Mouse (Mus musculus): ENCODE measurements at regions not wholly inside any gene's neighbourhood (a gene's known extent, or its start where the extent isn't known, plus 50 kb on each side); places are given as distances from the start of the nearest gene placed in this dataset.

DNA sequence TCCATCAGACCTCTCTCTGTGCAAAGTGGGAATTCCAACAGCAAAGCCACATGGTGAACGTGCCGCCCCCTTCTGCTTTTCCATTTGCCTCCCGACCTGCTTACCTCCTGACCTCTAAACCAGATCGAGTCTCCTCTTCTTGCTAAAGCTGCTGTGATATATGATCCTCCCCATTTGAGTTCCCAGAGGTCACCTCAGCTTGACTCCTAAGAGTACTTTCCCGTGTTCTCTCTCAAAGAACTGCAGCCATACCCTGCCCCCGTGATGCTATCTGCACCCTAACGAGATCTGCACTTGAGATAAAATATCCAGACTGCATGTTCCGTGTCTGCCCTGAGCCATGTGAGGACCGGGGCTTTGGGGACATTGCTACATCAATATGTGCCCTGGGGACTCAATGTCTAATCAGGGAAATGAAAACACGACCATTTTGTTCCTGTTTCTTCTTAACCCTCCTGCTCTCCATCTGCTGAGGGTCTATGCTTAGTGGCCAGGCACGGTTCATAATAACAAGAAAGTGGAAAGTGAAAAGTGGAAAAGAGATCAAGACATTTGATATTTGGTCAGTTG is 94.8 kb downstream of the 3110018I06Rik start:
- H3K9ac ChIP-seq (ENCODE audit: low read length) = no peak overlapping the region
- no peaks in the 10 kb centered on the region for H3K27me3 ChIP-seq (ENCODE audit: control insufficient read depth, insufficient read depth, low read length)
- H3K27ac ChIP-seq (ENCODE audit: low read length) = no peak overlapping the region
- H3K4me1 ChIP-seq (ENCODE audit: control insufficient read depth, insufficient read depth, low read length) = no peaks in the 10 kb centered on the region
- WGBS = 37% methylated on average over 11 of the region's 11 CpGs
- H3K36me3 ChIP-seq (ENCODE audit: control insufficient read depth, insufficient read depth, low read length) = no peaks in the 10 kb centered on the region
- no peak overlapping the region for H3K4me3 ChIP-seq (replicated peaks; ENCODE audit: low read length)
- ATAC-seq (ENCODE audit: insufficient read depth, low FRiP score) = no peak
- H3K9me3 ChIP-seq (replicated peaks; ENCODE audit: control insufficient read depth, low read length) = no peaks in the 10 kb centered on the region
- H3K4me2 ChIP-seq (ENCODE audit: low read depth, low read length) = no peak overlapping the region

DNA sequence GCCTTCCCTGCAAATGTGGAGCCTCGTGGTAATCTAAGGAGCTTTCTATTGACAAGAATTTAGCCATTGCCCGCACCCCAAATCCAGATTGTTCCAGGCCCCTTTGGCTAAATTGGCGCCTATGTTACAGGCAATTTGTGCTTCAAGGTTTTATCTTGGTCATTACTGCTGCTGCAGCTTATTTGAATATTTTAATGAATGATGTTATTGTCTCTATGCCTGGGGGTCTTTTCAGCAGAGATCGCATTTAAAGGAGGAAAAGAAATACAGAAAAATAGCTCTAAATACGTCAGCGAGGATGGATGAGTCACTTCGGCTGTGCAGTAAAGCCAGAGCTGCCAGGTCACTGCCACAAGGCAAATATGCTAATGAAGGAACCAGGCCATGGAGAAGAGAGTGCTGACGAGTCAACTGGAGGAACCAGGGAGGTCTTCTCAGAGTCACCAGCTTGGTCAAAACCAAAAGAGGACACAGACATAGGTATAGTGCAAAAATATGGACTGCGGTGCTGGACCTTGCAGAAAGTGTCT is 97.3 kb downstream of the 3110018I06Rik start:
- Histone ChIP-seq H3K27me3 (ENCODE audit: control insufficient read depth, insufficient read depth, low read length) (no peaks in the 10 kb centered on the region), H3K9me3 (replicated peaks; ENCODE audit: control insufficient read depth, low read length) (no peaks in the 10 kb centered on the region), H3K4me2 (ENCODE audit: low read depth, low read length) (no peak overlapping the region), H3K4me3 (replicated peaks; ENCODE audit: low read length) (no peak overlapping the region), H3K36me3 (ENCODE audit: control insufficient read depth, insufficient read depth, low read length) (no peaks in the 10 kb centered on the region), H3K9ac (ENCODE audit: low read length) (no peak overlapping the region), H3K27ac (ENCODE audit: low read length) (no peak overlapping the region), H3K4me1 (ENCODE audit: control insufficient read depth, insufficient read depth, low read length) (no peaks in the 10 kb centered on the region)
- WGBS = 68% methylated on average over 9 of the region's 9 CpGs
- no peak for ATAC-seq (ENCODE audit: insufficient read depth, low FRiP score)

DNA sequence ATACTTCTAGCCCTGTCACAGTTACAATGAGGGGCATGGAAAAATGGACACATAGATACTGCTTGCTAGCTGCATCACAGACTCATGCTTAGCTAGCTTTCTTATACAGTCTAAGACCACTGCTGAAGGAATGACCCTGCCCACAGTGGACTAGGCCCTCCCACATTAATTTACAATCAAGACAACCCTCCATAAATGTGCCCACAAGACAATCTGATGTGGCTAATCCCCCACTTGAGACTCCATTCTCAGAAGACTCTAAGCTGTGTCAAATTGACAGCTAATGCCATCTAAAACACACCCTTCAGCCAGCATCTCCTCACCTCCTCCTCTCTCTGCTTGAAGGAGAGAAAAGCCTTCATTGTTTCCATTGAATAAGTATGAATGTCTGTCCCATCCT is 107.8 kb downstream of the 3110018I06Rik start:
- no peak for ATAC-seq (ENCODE audit: insufficient read depth, low FRiP score)
- Histone ChIP-seq H3K4me3 (replicated peaks; ENCODE audit: low read length) (no peak overlapping the region), H3K4me2 (ENCODE audit: low read depth, low read length) (no peak overlapping the region), H3K36me3 (ENCODE audit: control insufficient read depth, insufficient read depth, low read length) (no peaks in the 10 kb centered on the region), H3K27me3 (ENCODE audit: control insufficient read depth, insufficient read depth, low read length) (no peaks in the 10 kb centered on the region), H3K27ac (ENCODE audit: low read length) (no peak overlapping the region), H3K9me3 (replicated peaks; ENCODE audit: control insufficient read depth, low read length) (no peaks in the 10 kb centered on the region), H3K9ac (ENCODE audit: low read length) (no peak overlapping the region), H3K4me1 (ENCODE audit: control insufficient read depth, insufficient read depth, low read length) (no peaks in the 10 kb centered on the region)

DNA sequence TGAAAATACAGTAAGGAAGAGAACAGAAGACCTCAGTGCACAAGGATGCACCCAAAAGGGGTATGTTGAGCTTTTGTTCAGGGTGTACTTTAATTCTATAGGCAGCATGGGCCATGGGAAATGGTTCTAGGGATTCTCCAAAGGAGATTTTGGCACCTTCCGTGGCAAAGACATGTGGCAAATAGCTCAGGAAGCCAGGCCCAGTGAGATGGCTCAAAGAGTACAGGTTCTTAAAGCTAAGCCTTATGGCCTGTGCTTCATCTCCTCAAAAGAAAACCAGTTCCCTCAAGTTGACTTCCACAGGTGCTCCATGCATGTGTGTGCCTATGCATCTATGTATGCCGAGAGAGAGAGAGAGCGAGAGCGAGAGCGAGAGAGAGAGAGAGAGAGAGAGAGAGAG is 112.1 kb downstream of the 3110018I06Rik start:
- ATAC-seq (ENCODE audit: insufficient read depth, low FRiP score) = no peak
- H3K27ac ChIP-seq (ENCODE audit: low read length) = no peak overlapping the region
- 97% methylated on average over 5 of the region's 5 CpGs for WGBS

DNA sequence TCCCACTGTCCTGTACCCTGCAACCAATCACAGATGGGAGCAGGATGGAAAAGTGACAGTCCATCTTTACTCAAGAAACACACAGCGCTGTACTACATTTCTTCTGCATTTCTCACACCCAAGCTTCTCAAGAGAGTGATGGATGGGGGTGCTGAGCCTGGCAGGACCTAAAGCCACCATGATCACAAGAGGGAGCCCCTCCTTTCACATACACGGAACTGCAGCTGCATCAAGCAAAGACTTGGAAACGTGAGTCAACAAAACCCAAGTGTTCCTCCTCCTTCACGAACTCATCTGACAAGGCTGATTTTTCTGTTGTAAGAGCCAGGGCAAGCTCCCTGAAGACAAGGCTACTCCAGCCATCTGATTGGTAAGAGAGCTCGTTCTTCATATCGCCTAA is 120.5 kb downstream of the 3110018I06Rik start:
- no peaks in the 10 kb centered on the region for H3K9me3 ChIP-seq (replicated peaks; ENCODE audit: control insufficient read depth, low read length)
- H3K27ac ChIP-seq (ENCODE audit: low read length) = no peak overlapping the region
- no peaks in the 10 kb centered on the region for H3K27me3 ChIP-seq (ENCODE audit: control insufficient read depth, insufficient read depth, low read length)
- WGBS = 57% methylated on average over 6 of the region's 6 CpGs
- no peak overlapping the region for H3K4me3 ChIP-seq (replicated peaks; ENCODE audit: low read length)
- no peaks in the 10 kb centered on the region for H3K36me3 ChIP-seq (ENCODE audit: control insufficient read depth, insufficient read depth, low read length)
- no peak overlapping the region for H3K9ac ChIP-seq (ENCODE audit: low read length)
- no peak overlapping the region for H3K4me2 ChIP-seq (ENCODE audit: low read depth, low read length)
- H3K4me1 ChIP-seq (ENCODE audit: control insufficient read depth, insufficient read depth, low read length) = no peaks in the 10 kb centered on the region
- no peak for ATAC-seq (ENCODE audit: insufficient read depth, low FRiP score)

More for the DNA sequence above, 112.1 kb downstream of the 3110018I06Rik start:
- Histone ChIP-seq H3K4me2 (ENCODE audit: low read depth, low read length) (no peak overlapping the region), H3K27me3 (ENCODE audit: control insufficient read depth, insufficient read depth, low read length) (no peaks in the 10 kb centered on the region), H3K36me3 (ENCODE audit: control insufficient read depth, insufficient read depth, low read length) (no peaks in the 10 kb centered on the region), H3K4me3 (replicated peaks; ENCODE audit: low read length) (no peak overlapping the region), H3K9me3 (replicated peaks; ENCODE audit: control insufficient read depth, low read length) (no peaks in the 10 kb centered on the region), H3K4me1 (ENCODE audit: control insufficient read depth, insufficient read depth, low read length) (no peaks in the 10 kb centered on the region), H3K9ac (ENCODE audit: low read length) (no peak overlapping the region)

DNA sequence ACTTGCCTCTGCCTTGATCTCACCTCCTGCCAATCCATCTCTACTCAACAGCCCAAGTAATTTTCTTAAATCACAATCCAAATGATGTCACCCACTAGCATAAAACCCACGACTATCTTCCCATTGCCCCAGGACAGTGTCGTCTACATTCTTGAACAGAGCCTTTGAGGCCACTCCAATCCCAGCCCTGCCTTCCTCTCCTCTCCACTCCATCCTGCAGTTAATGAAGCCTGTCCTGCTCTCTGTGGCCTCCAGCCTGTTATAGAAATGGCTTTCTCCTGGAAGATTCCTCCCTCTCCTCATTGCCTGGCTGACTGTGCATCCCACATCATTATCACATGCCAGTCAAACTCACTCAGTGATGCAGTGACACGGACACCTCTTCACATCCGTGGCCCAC is 121.6 kb downstream of the 3110018I06Rik start:
- Histone ChIP-seq H3K4me1 (ENCODE audit: control insufficient read depth, insufficient read depth, low read length) (no peaks in the 10 kb centered on the region), H3K36me3 (ENCODE audit: control insufficient read depth, insufficient read depth, low read length) (no peaks in the 10 kb centered on the region), H3K27me3 (ENCODE audit: control insufficient read depth, insufficient read depth, low read length) (no peaks in the 10 kb centered on the region), H3K9me3 (replicated peaks; ENCODE audit: control insufficient read depth, low read length) (no peaks in the 10 kb centered on the region), H3K4me2 (ENCODE audit: low read depth, low read length) (no peak overlapping the region), H3K9ac (ENCODE audit: low read length) (no peak overlapping the region), H3K27ac (ENCODE audit: low read length) (no peak overlapping the region), H3K4me3 (replicated peaks; ENCODE audit: low read length) (no peak overlapping the region)
- ATAC-seq (ENCODE audit: insufficient read depth, low FRiP score) = no peak
- 74% methylated on average over 4 of the region's 4 CpGs for WGBS

DNA sequence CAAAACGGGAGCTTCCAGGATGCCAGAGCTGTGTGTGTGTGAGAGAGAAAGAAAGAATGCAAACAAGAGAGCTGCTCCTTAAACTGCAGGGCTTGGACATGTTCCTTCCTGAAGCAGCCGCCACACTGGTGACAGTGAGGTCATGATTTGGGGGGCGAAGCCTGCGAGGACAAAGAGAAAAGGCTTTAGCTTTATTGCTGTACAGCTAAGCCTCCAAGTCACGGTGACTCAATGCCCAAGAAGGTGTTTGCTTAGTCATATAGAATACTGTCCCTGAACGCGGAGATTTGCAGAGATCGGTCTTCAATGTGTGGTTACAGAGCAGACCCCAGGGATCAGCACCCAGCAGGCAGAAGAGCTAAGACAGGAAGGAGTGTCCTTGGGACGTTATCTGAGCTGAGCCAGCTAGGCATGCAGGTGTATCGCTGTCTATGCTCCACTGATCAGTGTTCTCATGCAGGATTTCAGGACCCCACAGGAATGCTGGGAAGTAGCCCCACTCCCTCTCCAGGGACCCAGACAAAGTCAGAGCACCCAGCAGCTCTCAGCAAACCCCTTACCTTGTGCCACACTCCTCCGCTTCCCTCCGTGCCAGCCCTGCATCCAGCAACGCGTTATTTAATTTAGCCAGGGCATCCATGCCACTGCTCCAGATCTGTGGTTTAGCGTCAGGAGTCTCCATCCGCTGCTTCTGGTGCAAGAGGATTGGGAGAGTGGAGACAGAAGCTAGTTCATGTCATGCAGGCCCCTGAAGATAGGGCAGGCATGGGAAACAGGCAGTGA is 129.0 kb downstream of the 3110018I06Rik start:
- ATAC-seq (ENCODE audit: insufficient read depth, low FRiP score) = peak; percentile 53; the same call in 1 of the 2 replicates
- Histone ChIP-seq H3K36me3 (ENCODE audit: control insufficient read depth, insufficient read depth, low read length) (no peaks in the 10 kb centered on the region), H3K9ac (ENCODE audit: low read length) (no peak overlapping the region), H3K27ac (ENCODE audit: low read length) (0 out of 2 replicates have a peak overlapping the region, but pooled peaks have one; percentile 52), H3K27me3 (ENCODE audit: control insufficient read depth, insufficient read depth, low read length) (no peaks in the 10 kb centered on the region), H3K4me2 (ENCODE audit: low read depth, low read length) (no peak overlapping the region), H3K4me1 (ENCODE audit: control insufficient read depth, insufficient read depth, low read length) (no peaks in the 10 kb centered on the region), H3K9me3 (replicated peaks; ENCODE audit: control insufficient read depth, low read length) (no peaks in the 10 kb centered on the region), H3K4me3 (replicated peaks; ENCODE audit: low read length) (no peak overlapping the region)
- 65% methylated on average over 16 of the region's 16 CpGs for WGBS

DNA sequence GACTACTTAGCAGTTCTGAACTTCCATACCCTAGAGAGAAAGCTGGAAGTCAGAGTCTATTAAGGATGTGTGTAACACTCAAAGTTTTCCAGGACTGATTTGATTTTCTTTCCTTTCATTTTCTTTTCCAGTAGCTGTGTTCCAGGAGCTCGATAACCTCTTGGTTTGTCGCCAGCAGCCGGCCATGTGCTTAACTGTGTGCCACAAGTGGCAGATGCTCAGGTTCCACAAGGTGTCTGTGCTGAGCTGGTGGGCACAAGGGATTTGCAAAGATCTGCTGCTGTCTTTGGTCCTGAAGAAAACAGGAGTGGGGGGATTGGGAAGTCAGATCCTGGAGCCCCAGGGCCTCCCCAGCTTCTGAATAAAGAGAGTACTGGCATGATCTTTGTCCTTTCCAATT is 136.0 kb downstream of the 3110018I06Rik start:
- Histone ChIP-seq H3K9me3 (replicated peaks; ENCODE audit: control insufficient read depth, low read length) (no peaks in the 10 kb centered on the region), H3K9ac (ENCODE audit: low read length) (no peak overlapping the region), H3K4me2 (ENCODE audit: low read depth, low read length) (no peak overlapping the region), H3K27me3 (ENCODE audit: control insufficient read depth, insufficient read depth, low read length) (no peaks in the 10 kb centered on the region), H3K4me3 (replicated peaks; ENCODE audit: low read length) (no peak overlapping the region), H3K36me3 (ENCODE audit: control insufficient read depth, insufficient read depth, low read length) (no peaks in the 10 kb centered on the region), H3K27ac (ENCODE audit: low read length) (no peak overlapping the region), H3K4me1 (ENCODE audit: control insufficient read depth, insufficient read depth, low read length) (no peaks in the 10 kb centered on the region)
- ATAC-seq (ENCODE audit: insufficient read depth, low FRiP score) = no peak
- WGBS = 64% methylated on average over 3 of the region's 3 CpGs

DNA sequence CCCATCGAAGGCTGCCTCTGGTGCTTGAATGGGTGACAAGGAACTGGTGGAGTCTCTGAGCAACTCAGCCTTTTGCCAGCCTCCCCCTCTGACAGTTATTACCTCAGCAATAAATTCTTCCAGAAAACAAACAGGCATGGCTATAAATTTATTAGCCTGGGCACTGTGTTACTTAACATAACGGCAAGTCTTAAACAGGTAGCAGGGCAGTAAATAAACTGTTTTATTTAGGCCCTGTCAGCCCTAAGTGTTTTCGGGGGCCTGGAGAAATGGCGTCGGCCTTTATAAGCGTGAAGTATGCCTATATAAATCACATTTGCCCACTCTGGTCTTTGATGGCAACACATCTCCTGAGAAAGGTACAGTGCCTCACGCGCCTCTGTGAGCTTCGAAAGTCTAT is 159.6 kb downstream of the 3110018I06Rik start:
- Histone ChIP-seq H3K4me2 (ENCODE audit: low read depth, low read length) (no peak overlapping the region), H3K9ac (ENCODE audit: low read length) (no peak overlapping the region), H3K36me3 (ENCODE audit: control insufficient read depth, insufficient read depth, low read length) (no peaks in the 10 kb centered on the region), H3K9me3 (replicated peaks; ENCODE audit: control insufficient read depth, low read length) (0 out of 2 replicates have a peak, but pooled peaks cover 3% of the 10 kb centered on the region), H3K27me3 (ENCODE audit: control insufficient read depth, insufficient read depth, low read length) (no peaks in the 10 kb centered on the region), H3K4me1 (ENCODE audit: control insufficient read depth, insufficient read depth, low read length) (no peaks in the 10 kb centered on the region), H3K27ac (ENCODE audit: low read length) (no peak overlapping the region), H3K4me3 (replicated peaks; ENCODE audit: low read length) (no peak overlapping the region)
- WGBS = 83% methylated on average over 9 of the region's 9 CpGs
- ATAC-seq (ENCODE audit: insufficient read depth, low FRiP score) = no peak
